Mouse (Mus musculus) myocyte (in vitro differentiated cells): Measurements from ENCODE around the gene S1pr5.
"Not testable (repeated sequence)": the region's sequence is repeated elsewhere in the genome, so short reads cannot be mapped to it uniquely, and the experiment has no call there.

Source experiments
- E2F4 ChIP-seq: IDR thresholded peaks from one replicate; pipeline ENCODE4 v1.6.1; 2011; ENCODE audit warnings: mild to moderate bottlenecking, control low read depth, moderate library complexity; ENCODE audit not compliant: insufficient read depth
- MAX ChIP-seq: IDR thresholded peaks from one replicate; pipeline ENCODE4 v1.6.1; 2011; ENCODE audit warnings: low read depth, mild to moderate bottlenecking, control low read depth
- MYOD1 ChIP-seq, 3 experiments: IDR thresholded peaks; one replicate each; pipeline ENCODE4 v1.6.1; 2011; ENCODE audit warnings: control low read depth in 2 of 3, low read depth in 2 of 3, mild to moderate bottlenecking in 2 of 3, moderate library complexity in 1 of 3; ENCODE audit not compliant: insufficient read length in 2 of 3, control insufficient read depth in 1 of 3
- MYOG ChIP-seq, 3 experiments: IDR thresholded peaks; one replicate each; pipeline ENCODE4 v1.6.1; 2011; ENCODE audit warnings: control low read depth in 2 of 3, low read depth in 2 of 3, mild to moderate bottlenecking in 2 of 3; ENCODE audit not compliant: insufficient read length in 2 of 3, control insufficient read depth in 1 of 3, insufficient read depth in 1 of 3
- POLR2A ChIP-seq: IDR thresholded peaks from one replicate; pipeline ENCODE4 v1.6.1; 2011; ENCODE audit warnings: low read depth, mild to moderate bottlenecking, control low read depth, moderate library complexity; ENCODE audit not compliant: insufficient read length
- POLR2AphosphoS2 ChIP-seq: IDR thresholded peaks from one replicate; pipeline ENCODE4 v1.6.1; 2011; ENCODE audit warnings: low read depth, control low read depth; ENCODE audit not compliant: insufficient read length
- SRF ChIP-seq: IDR thresholded peaks from one replicate; pipeline ENCODE4 v1.6.1; 2011; ENCODE audit warnings: low read depth; ENCODE audit not compliant: control insufficient read depth, insufficient read length
- TCF12 ChIP-seq: IDR thresholded peaks from one replicate; pipeline ENCODE4 v1.6.1; 2011; ENCODE audit warnings: mild to moderate bottlenecking, control low read depth; ENCODE audit not compliant: poor library complexity, insufficient read depth, severe bottlenecking
- TCF3 ChIP-seq: IDR thresholded peaks from one replicate; pipeline ENCODE4 v1.6.1; 2011; ENCODE audit warnings: low read depth, control low read depth; ENCODE audit not compliant: insufficient read length

DNA sequence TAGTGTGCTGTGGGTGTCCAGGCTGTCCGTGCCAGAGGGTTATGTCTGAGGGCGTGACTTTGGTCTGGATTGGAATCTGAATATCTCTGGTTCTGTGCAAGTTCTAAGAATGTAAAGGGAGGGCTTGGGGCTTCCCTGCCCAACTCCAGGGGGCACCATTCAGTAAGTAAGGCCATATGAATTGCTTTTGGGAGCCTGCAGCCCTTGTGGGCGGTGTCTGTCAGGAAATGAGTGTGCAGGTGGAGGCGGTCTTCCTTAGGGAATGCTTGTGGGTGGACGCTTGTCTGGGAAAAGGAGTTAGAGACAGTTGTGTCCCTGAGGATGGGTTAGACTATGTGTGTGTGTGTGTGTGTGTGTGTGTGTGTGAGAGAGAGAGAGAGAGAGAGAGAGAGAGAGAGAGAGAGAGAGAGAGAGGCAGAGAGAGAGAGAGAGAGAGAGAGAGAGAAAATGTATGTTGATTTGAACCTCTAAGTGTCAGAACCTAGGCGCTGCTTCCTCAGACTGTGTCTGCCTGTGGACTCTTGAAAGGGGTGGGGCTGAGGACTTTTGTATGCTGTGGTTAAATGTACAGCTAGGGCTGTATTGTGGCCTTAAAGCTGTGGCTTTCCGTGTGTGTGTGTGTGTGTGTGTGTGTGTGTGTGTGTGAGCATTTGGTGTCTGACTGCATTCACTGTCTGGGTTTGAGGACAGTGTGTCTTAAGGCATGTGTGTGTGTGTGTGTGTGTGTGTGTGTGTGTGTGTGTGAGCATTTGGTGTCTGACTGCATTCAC, 52.3 kb downstream of the S1pr5 start:
- TF ChIP-seq POLR2A; TCF12; MYOD1 (IDR thresholded peaks at IDR 0.05; ENCODE audit: control insufficient read depth in 1 of 3, insufficient read length in 2 of 3, low read depth in 2 of 3); E2F4; MAX; MYOG (IDR thresholded peaks at IDR 0.05; ENCODE audit: control insufficient read depth in 1 of 3, insufficient read depth in 1 of 3, insufficient read length in 2 of 3, low read depth in 2 of 3); SRF; POLR2AphosphoS2; TCF3: not testable (repeated sequence)
